Mouse (Mus musculus) liver, embryonic 16.5 days (tissue): ENCODE data around the gene H2afx. TPM values are rescaled to one million over a fixed set of nuclear protein-coding genes. Genes with fewer than 3 reads are reported as not detected.

Experiments
- ATAC-seq: fragments of 200-750 bp; cut with Nextera tagmentation; 2 replicates; pipeline ENCODE4 v1.8.0; 2017; ENCODE audit warnings: low read depth, mild to moderate bottlenecking, moderate number of reproducible peaks, moderate library complexity
- H3K27ac ChIP-seq: fragments of 300-500 bp; sonication (generic); 2 replicates; pipeline ENCODE4 v1.5.1; 2014; ENCODE audit warnings: mild to moderate bottlenecking, low read length
- H3K27me3 ChIP-seq: fragments of 300-500 bp; sonication (generic); 2 replicates; pipeline ENCODE4 v1.6.1; 2014; ENCODE audit warnings: low read depth, low read length, mixed read lengths; ENCODE audit not compliant: control insufficient read depth, insufficient read depth
- H3K36me3 ChIP-seq: fragments of 300-500 bp; sonication (generic); 2 replicates; pipeline ENCODE4 v1.6.1; 2014; ENCODE audit warnings: mild to moderate bottlenecking; ENCODE audit not compliant: control insufficient read depth, insufficient read depth
- H3K4me1 ChIP-seq: fragments of 300-500 bp; sonication (generic); 2 replicates; pipeline ENCODE4 v1.6.1; 2014; ENCODE audit warnings: low read depth, low read length, mixed read lengths; ENCODE audit not compliant: control insufficient read depth
- H3K4me2 ChIP-seq: fragments of 300-500 bp; sonication (generic); 2 replicates; pipeline ENCODE4 v1.6.1; 2014; ENCODE audit warnings: low read depth, low read length, mixed read lengths
- H3K4me3 ChIP-seq: fragments of 300-500 bp; sonication (generic); 2 replicates; pipeline ENCODE4 v1.5.1; 2014; ENCODE audit warnings: low read depth, mild to moderate bottlenecking, low read length
- H3K9ac ChIP-seq: fragments of 300-500 bp; sonication (generic); 2 replicates; pipeline ENCODE4 v1.6.1; 2014; ENCODE audit warnings: low read depth, low read length
- H3K9me3 ChIP-seq: fragments of 300-500 bp; sonication (generic); replicated peaks from 2 replicates; pipeline ENCODE4 v1.6.1; 2016; ENCODE audit warnings: low read length; ENCODE audit not compliant: control insufficient read depth
- WGBS: fragments of 180-500 bp; shearing (Covaris S2); extraction: QIAGEN DNeasy Blood & Tissue Kit; methylation state at CpG from one replicate; pipeline ENCODE4 v1.1.7; 2014; ENCODE audit not compliant: insufficient replicate concordance; 5-methylcytosine and 5-hydroxymethylcytosine counted together
- microRNA-seq: library from miRNA; unstranded; fragments of <30 nt; microRNA quantifications from one replicate; pipeline ENCODE4, GENCODE M21; 2016
- polyA plus RNA-seq: library from polyadenylated mRNA; unstranded; fragments of >200 nt; fragmentation: Nextera tagmentation; extraction: Ambion mirVana; gene quantifications from 2 replicates; pipeline ENCODE4 v1.2.1, GENCODE M21; 2015

The H2afx gene
- polyA plus RNA-seq, 1 experiment from 2014 or later, result 216 TPM

DNA sequence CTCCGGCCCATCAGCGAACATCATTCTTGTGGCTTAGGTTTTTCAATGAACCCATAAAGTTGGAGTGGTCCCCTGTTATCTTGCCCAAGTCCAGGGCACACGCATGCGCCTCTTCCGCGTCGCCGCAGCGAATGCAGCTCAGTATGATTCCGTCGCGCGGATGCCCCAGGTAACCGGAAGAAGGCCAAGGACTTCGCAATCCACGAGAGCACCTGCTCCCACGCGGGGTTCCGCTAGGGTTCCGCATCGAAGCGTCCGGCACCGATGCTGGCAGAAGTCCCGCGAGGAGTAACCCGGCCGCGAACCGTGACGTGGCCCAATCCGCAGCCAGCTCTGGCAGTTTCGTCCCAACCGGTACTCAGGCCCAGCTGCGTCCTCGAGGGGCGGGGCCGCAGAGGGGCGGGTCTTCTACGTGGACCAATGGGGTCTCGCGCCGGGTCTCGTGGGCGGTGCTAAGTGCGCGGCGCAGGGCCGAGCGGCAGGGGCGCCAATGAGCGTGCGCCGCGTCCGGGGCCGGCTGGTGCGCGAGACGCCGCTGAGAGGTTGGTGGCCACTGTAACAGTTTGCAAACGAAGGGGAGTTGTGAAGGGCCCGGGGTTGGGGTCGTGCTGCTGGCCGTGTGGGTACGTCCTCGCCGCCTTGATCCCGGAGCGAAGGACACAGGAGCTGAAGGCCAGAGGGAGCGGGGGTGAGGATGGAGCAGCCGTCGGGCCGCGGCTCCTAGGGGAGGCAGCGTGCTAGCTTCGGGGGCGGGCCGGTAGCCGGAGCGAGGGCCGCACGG lies 44.8 kb downstream of the H2afx start, which contains the start of gene Hyou1:
TSS of gene Hyou1 (plus strand) at position 437 of the 781 bp plus-strand sequence.
- peak; percentile 98 for ATAC-seq
- H3K27me3 ChIP-seq, result no peaks in the 10 kb centered on the region
- H3K4me3 ChIP-seq, result peak within 1 kb of the TSS; percentile 84
- H3K4me2 ChIP-seq, result peak within 1 kb of the TSS; percentile 95
- peaks cover 16% of the 10 kb centered on the region for H3K36me3 ChIP-seq
- H3K27ac ChIP-seq, result peak within 1 kb of the TSS; percentile 82
- H3K9ac ChIP-seq, result peak within 1 kb of the TSS; percentile 85
- no peaks in the 10 kb centered on the region for H3K9me3 ChIP-seq
- under 1% methylated on average over 82 of the region's 83 CpGs for WGBS
- H3K4me1 ChIP-seq, result peaks cover 19% of the 10 kb centered on the region

DNA sequence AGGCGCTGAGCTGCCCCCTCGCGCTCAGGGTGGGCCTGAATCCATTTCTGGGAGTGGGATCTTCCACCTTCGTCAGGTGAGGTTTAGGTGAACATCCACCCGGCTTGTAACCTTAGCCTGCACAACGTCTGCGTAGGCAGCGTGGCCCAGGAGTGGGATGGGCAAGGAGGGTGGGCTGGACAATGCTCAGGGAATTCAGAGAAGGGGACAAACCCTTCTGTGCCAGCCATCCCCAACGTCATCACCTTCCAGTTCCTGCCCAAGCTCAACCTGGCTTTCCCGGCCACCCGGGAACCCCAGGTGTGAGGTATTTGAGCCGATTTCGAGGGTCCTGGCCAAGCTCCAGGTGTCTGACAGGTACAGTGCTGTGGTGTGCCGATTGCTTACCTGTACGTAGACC lies 45.4 kb downstream of the H2afx start:
- peak overlapping the region; percentile 76 for H3K27ac ChIP-seq
- H3K9me3 ChIP-seq, result no peaks in the 10 kb centered on the region
- H3K9ac ChIP-seq, result peak overlapping the region; percentile 85
- WGBS, result 4% methylated on average over 15 of the region's 15 CpGs
- no peaks in the 10 kb centered on the region for H3K27me3 ChIP-seq
- peak overlapping the region; percentile 84 for H3K4me3 ChIP-seq
- ATAC-seq, result peak; percentile 2; the same call in 1 of the 2 replicates
- H3K36me3 ChIP-seq, result peaks cover 22% of the 10 kb centered on the region
- H3K4me2 ChIP-seq, result peak overlapping the region; percentile 95
- peaks cover 19% of the 10 kb centered on the region for H3K4me1 ChIP-seq

GRCm38 (mm10) chr9:44384596-44384995 lies 50.1 kb downstream of the H2afx start:
- no peak overlapping the region for H3K27ac ChIP-seq
- 86% methylated on average over 13 of the region's 13 CpGs for WGBS

More at GRCm38 (mm10) chr9:44384596-44384995, 50.1 kb downstream of the H2afx start:
- Histone ChIP-seq H3K27me3 (no peaks in the 10 kb centered on the region), H3K4me2 (no peak overlapping the region), H3K4me1 (peaks cover 10% of the 10 kb centered on the region), H3K36me3 (peaks cover 53% of the 10 kb centered on the region), H3K4me3 (no peak overlapping the region), H3K9me3 (no peaks in the 10 kb centered on the region), H3K9ac (no peak overlapping the region)
- ATAC-seq, result no peak

Small RNA genes lying within 50 kb of the gene (microRNA-seq; reads per million reads assigned to microRNA genes)
- gene Gm44335, result 1.7 reads per million

Other genes starting within 250 kb of the H2afx start
- gene Mfrp, start 233.0 kb upstream of the H2afx start, polyA plus RNA-seq, result 0.04 TPM in 1 of 2 replicates, not detected in the other
- 0.29 and 0.52 TPM in 2 replicates for gene C1qtnf5, start 227.4 kb upstream of the H2afx start, polyA plus RNA-seq
- gene Gm49380, start 221.2 kb upstream of the H2afx start, polyA plus RNA-seq, result 0.07 TPM in 1 of 2 replicates, not detected in the other
- gene Rnf26, start 221.2 kb upstream of the H2afx start, polyA plus RNA-seq, result 27.1 and 32.3 TPM in 2 replicates
- gene Mcam, start 200.2 kb upstream of the H2afx start, polyA plus RNA-seq, result 4.5 and 5.6 TPM in 2 replicates
- 4.4 and 5.0 TPM in 2 replicates for gene Cbl, start 100.6 kb upstream of the H2afx start, polyA plus RNA-seq
- not detected in 2 replicates for gene Ccdc153, start 94.0 kb upstream of the H2afx start, polyA plus RNA-seq
- 0.04 and 0.14 TPM in 2 replicates for gene Pdzd3, start 83.2 kb upstream of the H2afx start, polyA plus RNA-seq
- gene Nlrx1, start 66.1 kb upstream of the H2afx start, polyA plus RNA-seq, result 4.3 and 5.0 TPM in 2 replicates
- 16.0 and 17.9 TPM in 2 replicates for gene Abcg4, start 46.1 kb upstream of the H2afx start, polyA plus RNA-seq
- 10.1 and 12.6 TPM in 2 replicates for gene Hinfp, start 29.0 kb upstream of the H2afx start, polyA plus RNA-seq
- gene C2cd2l, start 14.4 kb upstream of the H2afx start, polyA plus RNA-seq, result 7.8 and 9.1 TPM in 2 replicates
- 17.5 and 20.1 TPM in 2 replicates for gene Dpagt1, start 8.7 kb upstream of the H2afx start, polyA plus RNA-seq
- 1,376 and 1,388 TPM in 2 replicates for gene Hmbs, start 9.5 kb downstream of the H2afx start, polyA plus RNA-seq
- 14.3 and 14.4 TPM in 2 replicates for gene Vps11, start 27.0 kb downstream of the H2afx start, polyA plus RNA-seq
- gene Hyou1, start 44.8 kb downstream of the H2afx start, polyA plus RNA-seq, result 14.3 and 14.5 TPM in 2 replicates
- 65.1 and 81.4 TPM in 2 replicates for gene Slc37a4, start 62.2 kb downstream of the H2afx start, polyA plus RNA-seq
- gene Rps25, start 72.4 kb downstream of the H2afx start, polyA plus RNA-seq, result 791 and 928 TPM in 2 replicates
- 42.8 and 46.3 TPM in 2 replicates for gene Trappc4, start 72.9 kb downstream of the H2afx start, polyA plus RNA-seq
- 12.2 and 16.3 TPM in 2 replicates for gene Ccdc84, start 83.9 kb downstream of the H2afx start, polyA plus RNA-seq
- gene Foxr1, start 106.4 kb downstream of the H2afx start, polyA plus RNA-seq, result not detected in 2 replicates
- not detected in 2 replicates for gene Upk2, start 120.3 kb downstream of the H2afx start, polyA plus RNA-seq
- gene Bcl9l, start 148.1 kb downstream of the H2afx start, polyA plus RNA-seq, result 2.2 TPM in 2 replicates
- gene Cxcr5, start 227.2 kb downstream of the H2afx start, polyA plus RNA-seq, result 0.14 TPM in 1 of 2 replicates, not detected in the other